Mouse (Mus musculus) liver, adult 2 months (tissue): Measurements from ENCODE around the gene Tmem140. TPM values are rescaled to one million over a fixed set of nuclear protein-coding genes. Genes with fewer than 3 reads are reported as not detected.

ENCODE experiments used
- DNase-seq: peaks from one replicate; pipeline ENCODE4 v3.0.0-alpha.2; 2011; ENCODE audit warnings: low read depth, low spot score; ENCODE audit errors: extremely low read depth
- H3K27ac ChIP-seq: fragments of 200-500 bp; replicated peaks from 2 replicates; pipeline ENCODE4 v1.5.1; 2012; ENCODE audit warnings: low read depth, mild to moderate bottlenecking, control low read depth, inconsistent platforms, low read length; ENCODE audit not compliant: insufficient read depth
- H3K27me3 ChIP-seq: fragments of 200-500 bp; 2 replicates; pipeline ENCODE4 v1.6.1; 2012; ENCODE audit warnings: mild to moderate bottlenecking, moderate library complexity, low read length, inconsistent platforms; ENCODE audit not compliant: control insufficient read depth, insufficient read depth
- H3K36me3 ChIP-seq: fragments of 200-500 bp; 2 replicates; pipeline ENCODE4 v1.6.1; 2012; ENCODE audit warnings: low read length, inconsistent platforms; ENCODE audit not compliant: control insufficient read depth, insufficient read depth
- H3K4me1 ChIP-seq: fragments of 200-500 bp; 2 replicates; pipeline ENCODE4 v1.6.1; 2011; ENCODE audit warnings: low read length; ENCODE audit not compliant: control insufficient read depth, insufficient read depth
- H3K4me3 ChIP-seq: fragments of 200-500 bp; 2 replicates; pipeline ENCODE4 v1.5.1; 2011; ENCODE audit warnings: low read depth, mild to moderate bottlenecking, control low read depth, low read length, moderate library complexity; ENCODE audit not compliant: insufficient read depth
- H3K79me2 ChIP-seq: fragments of 200-500 bp; 2 replicates; pipeline ENCODE4 v1.6.1; 2012; ENCODE audit warnings: inconsistent platforms, mild to moderate bottlenecking, low read length, moderate library complexity; ENCODE audit not compliant: control insufficient read depth, insufficient read depth
- H3K9ac ChIP-seq: fragments of 200-500 bp; 2 replicates; pipeline ENCODE4 v1.6.1; 2012; ENCODE audit warnings: low read depth, mild to moderate bottlenecking, control low read depth, inconsistent platforms, low read length
- CTCF ChIP-seq: fragments of 200-500 bp; IDR thresholded peaks from 2 replicates; pipeline ENCODE4 v1.5.1; 2011; ENCODE audit warnings: low read depth, low read length, control low read depth
- POLR2A ChIP-seq: fragments of 200-500 bp; IDR thresholded peaks from 2 replicates; pipeline ENCODE4 v1.6.1; 2011; ENCODE audit warnings: low read length, control low read depth; ENCODE audit not compliant: insufficient read depth; ENCODE audit errors: extremely low read depth
- WGBS: fragments of 180-500 bp; shearing (Covaris S2); methylation state at CpG from one replicate; pipeline ENCODE4 v1.1.7; 2018; 5-methylcytosine and 5-hydroxymethylcytosine counted together
- polyA plus RNA-seq: library from polyadenylated mRNA; depleted of rRNA; stranded (reverse); fragments of >200 nt; gene quantifications from 2 replicates; pipeline ENCODE4 v1.2.3, GENCODE M21; 2012
- total RNA-seq: library from RNA; depleted of rRNA; stranded (reverse); fragments of >200 nt; gene quantifications from 2 replicates; pipeline ENCODE4 v1.2.3, GENCODE M21; 2014

Tmem140 gene
- total and polyA plus RNA-seq, 2 experiments: 20.1 to 31.9 TPM

GRCm38 (mm10) chr6:34869225-34869915 is 6.4 kb downstream of the Tmem140 start:
- TF ChIP-seq CTCF: no peak
- TF ChIP-seq POLR2A: no peak
- H3K79me2 ChIP-seq: peaks cover under 1% of the 10 kb centered on the region
- H3K4me1 ChIP-seq: peaks cover 17% of the 10 kb centered on the region
- peak overlapping the region; percentile 65 for H3K27ac ChIP-seq
- peak; percentile 59 for DNase-seq
- H3K9ac ChIP-seq: no peak overlapping the region
- H3K36me3 ChIP-seq: peaks cover 14% of the 10 kb centered on the region
- WGBS: 69% methylated on average over 13 of the region's 13 CpGs
- H3K4me3 ChIP-seq: no peak overlapping the region
- no peaks in the 10 kb centered on the region for H3K27me3 ChIP-seq

- WGBS: 77% methylated on average over 5 of the region's 5 CpGs
- no peak for TF ChIP-seq CTCF
- TF ChIP-seq POLR2A: no peak
Observed at GRCm38 (mm10) chr6:34870136-34870535, 7.2 kb downstream of the Tmem140 start.

GRCm38 (mm10) chr6:34870724-34871123 is 7.8 kb downstream of the Tmem140 start:
- TF ChIP-seq POLR2A (no peak), CTCF (no peak)
- Histone ChIP-seq H3K4me1 (peaks cover 14% of the 10 kb centered on the region), H3K27me3 (no peaks in the 10 kb centered on the region), H3K4me3 (no peak overlapping the region), H3K36me3 (peaks cover 14% of the 10 kb centered on the region), H3K9ac (no peak overlapping the region), H3K79me2 (no peaks in the 10 kb centered on the region), H3K27ac (no peak overlapping the region)
- 80% methylated on average over 5 of the region's 5 CpGs for WGBS
- DNase-seq: no peak

More at GRCm38 (mm10) chr6:34870136-34870535, 7.2 kb downstream of the Tmem140 start:
- Histone ChIP-seq H3K9ac (no peak overlapping the region; the same call in 1 of the 2 replicates), H3K27me3 (no peaks in the 10 kb centered on the region), H3K79me2 (no peaks in the 10 kb centered on the region), H3K4me3 (no peak overlapping the region), H3K36me3 (peaks cover 14% of the 10 kb centered on the region), H3K27ac (peak overlapping the region; percentile 65), H3K4me1 (peaks cover 15% of the 10 kb centered on the region)
- no peak for DNase-seq

GRCm38 (mm10) chr6:34871929-34872328 is 9.0 kb downstream of the Tmem140 start:
- H3K27ac ChIP-seq: no peak overlapping the region
- H3K4me1 ChIP-seq: peaks cover 8% of the 10 kb centered on the region
- WGBS: 88% methylated on average over 7 of the region's 7 CpGs
- H3K4me3 ChIP-seq: no peak overlapping the region
- H3K79me2 ChIP-seq: no peaks in the 10 kb centered on the region
- no peak for TF ChIP-seq CTCF
- no peak for TF ChIP-seq POLR2A
- H3K9ac ChIP-seq: no peak overlapping the region
- no peak for DNase-seq
- no peaks in the 10 kb centered on the region for H3K27me3 ChIP-seq
- H3K36me3 ChIP-seq: peaks cover 14% of the 10 kb centered on the region

- Histone ChIP-seq H3K79me2 (no peaks in the 10 kb centered on the region), H3K9ac (no peak overlapping the region), H3K27me3 (no peaks in the 10 kb centered on the region), H3K36me3 (peaks cover 9% of the 10 kb centered on the region), H3K4me3 (no peak overlapping the region), H3K27ac (peak overlapping the region; percentile 32), H3K4me1 (peaks cover 10% of the 10 kb centered on the region)
- TF ChIP-seq CTCF (no peak), POLR2A (no peak)
- no peak for DNase-seq
- 73% methylated on average over 10 of the region's 10 CpGs for WGBS
Observed at GRCm38 (mm10) chr6:34872871-34873270, 9.9 kb downstream of the Tmem140 start.

GRCm38 (mm10) chr6:34874101-34874921 is 11.4 kb downstream of the Tmem140 start:
- no peak; the same call in 1 of the 2 replicates for TF ChIP-seq CTCF
- no peaks in the 10 kb centered on the region for H3K79me2 ChIP-seq
- peak overlapping the region; percentile 20 for H3K9ac ChIP-seq
- H3K4me1 ChIP-seq: peaks cover 7% of the 10 kb centered on the region
- no peak overlapping the region; the same call in 1 of the 2 replicates for H3K4me3 ChIP-seq
- no peak for DNase-seq
- peak overlapping the region; percentile 85 for H3K27ac ChIP-seq
- H3K36me3 ChIP-seq: 0 out of 2 replicates have a peak, but pooled peaks cover under 1% of the 10 kb centered on the region
- 64% methylated on average over 21 of the region's 21 CpGs for WGBS
- no peaks in the 10 kb centered on the region for H3K27me3 ChIP-seq
